ENCODE assay signal across 9 mouse cellular contexts in genomic region chr6:22019637-22020036, GRCm38 (mm10). TPM values are rescaled to one million over a fixed set of nuclear protein-coding genes. Genes with fewer than 3 reads are reported as not detected.
A peak's percentile ranks its signal among the peaks of the same experiment; 100 is the strongest.
DNase-seq lines count a peak whose midpoint lies in the region; ATAC-seq lines count a peak whose summit lies in the region.
"Had no signal": no experiment of that assay in that cellular context is flagged by ENCODE, and none has a peak within 500 bp of the region (broad histone marks: within the 10 kb centered on the region; RNA-seq: fewer than 3 reads in every experiment).

No protein-coding gene starts in this region.

- no peak overlapping the region for H3K9ac ChIP-seq in liver, embryonic 11.5 days (ENCODE audit: low read depth, low read length)
- H3K9ac ChIP-seq in embryonic facial prominence, embryonic 14.5 days (ENCODE audit: low read depth, low read length), result no peak overlapping the region
- H3K9ac ChIP-seq: embryonic facial prominence, embryonic 13.5 days had no signal

- H3K4me3 ChIP-seq in liver, embryonic 11.5 days (ENCODE audit: low read depth, low read length), result no peak overlapping the region
- H3K4me3 ChIP-seq in embryonic facial prominence, embryonic 14.5 days (ENCODE audit: low read depth, low read length), result no peak overlapping the region
- H3K4me3 ChIP-seq: embryonic facial prominence, embryonic 13.5 days had no signal

- no peaks in the 10 kb centered on the region for H3K9me3 ChIP-seq in liver, embryonic 11.5 days (ENCODE audit: control insufficient read depth, low read length)
- H3K9me3 ChIP-seq in embryonic facial prominence, embryonic 14.5 days (ENCODE audit: control insufficient read depth, low read length), result no peaks in the 10 kb centered on the region
- H3K9me3 ChIP-seq: embryonic facial prominence, embryonic 13.5 days had no signal

- DNase-seq in liver, embryonic 11.5 days (ENCODE audit: low spot score), result no peak
- DNase-seq in liver, result no peak
- DNase-seq in embryonic facial prominence, embryonic 14.5 days (ENCODE audit: low spot score), result peak; percentile 50
- peak; percentile 39 to 47 for DNase-seq in heart, postnatal 14 days
- no peak for DNase-seq in B cell, adult 2 months
- no peak for DNase-seq in cerebellum, adult 11 months
- DNase-seq: midbrain, embryonic 14.5 days had no signal

- no peak overlapping the region for H3K27ac ChIP-seq in liver, embryonic 11.5 days (ENCODE audit: low read depth, low read length)
- H3K27ac ChIP-seq in embryonic facial prominence, embryonic 14.5 days (replicated peaks; ENCODE audit: low read depth, low read length), result no peak overlapping the region; the same call in 1 of the 2 replicates

- no peaks in the 10 kb centered on the region for H3K27me3 ChIP-seq in liver, embryonic 11.5 days (replicated peaks; ENCODE audit: control insufficient read depth, insufficient read depth, low read length)
- H3K27me3 ChIP-seq in embryonic facial prominence, embryonic 14.5 days (replicated peaks; ENCODE audit: control insufficient read depth, insufficient read depth, low read length), result no peaks in the 10 kb centered on the region
- H3K27me3 ChIP-seq: embryonic facial prominence, embryonic 13.5 days had no signal

- peak; percentile 41; the same call in 1 of the 2 replicates for ATAC-seq in liver, embryonic 11.5 days (replicated peaks; ENCODE audit: low FRiP score)
- ATAC-seq in embryonic facial prominence, embryonic 14.5 days (ENCODE audit: low read depth), result peak; percentile 34; the same call in 1 of the 2 replicates
- ATAC-seq in megakaryocyte, adult 5-6 weeks (ENCODE audit: poor library complexity, severe bottlenecking), result peak; percentile 52

- no peak overlapping the region for H3K4me2 ChIP-seq in liver, embryonic 11.5 days
- H3K4me2 ChIP-seq in embryonic facial prominence, embryonic 14.5 days (ENCODE audit: low read depth, low read length), result no peak overlapping the region
- H3K4me2 ChIP-seq: embryonic facial prominence, embryonic 13.5 days had no signal

- no peaks in the 10 kb centered on the region; the same call in 1 of the 2 replicates for H3K4me1 ChIP-seq in liver, embryonic 11.5 days (replicated peaks; ENCODE audit: control insufficient read depth, insufficient read depth, low read length)
- H3K4me1 ChIP-seq in embryonic facial prominence, embryonic 14.5 days (ENCODE audit: control insufficient read depth, insufficient read depth, low read length), result peaks cover 26% of the 10 kb centered on the region; the same call in 1 of the 2 replicates

- intact Hi-C loops in heart, postnatal 14 days (cut with DNase I), result loop anchor here (1.0 kb wide), 1 partner anchor 33 kb away; no protein-coding TSS in a partner anchor

- 0 out of 2 replicates have a peak, but pooled peaks cover 2% of the 10 kb centered on the region for H3K36me3 ChIP-seq in liver, embryonic 11.5 days (ENCODE audit: control insufficient read depth, insufficient read depth, low read length)
- H3K36me3 ChIP-seq in embryonic facial prominence, embryonic 14.5 days (ENCODE audit: control insufficient read depth, insufficient read depth, low read length), result no peaks in the 10 kb centered on the region
- H3K36me3 ChIP-seq: embryonic facial prominence, embryonic 13.5 days had no signal

- 44% methylated on average over 10 of the region's 10 CpGs for WGBS in liver, embryonic 11.5 days
- 26% methylated on average over 10 of the region's 10 CpGs for WGBS in embryonic facial prominence, embryonic 14.5 days

RNA-seq across cellular contexts. Expression of gene Cped1, which starts 33.9 kb away (rescaled TPM):
- 6.9 TPM in 2 replicates for polyA plus RNA-seq in liver, embryonic 11.5 days (2014; fragmentation: Nextera tagmentation; extraction: Ambion mirVana)
- polyA plus RNA-seq in embryonic facial prominence, embryonic 14.5 days (2014; fragmentation: Nextera tagmentation; extraction: Ambion mirVana), result 25.0 and 29.2 TPM in 2 replicates
- 10 to 100 TPM; 15.9 to 20.2 TPM for total RNA-seq in heart, postnatal 14 days (2021)
- total RNA-seq in megakaryocyte, adult 5-6 weeks (2015), result 0.22 and 1.3 TPM in 2 replicates
- 0.99 and 1.3 TPM in 2 replicates for total RNA-seq in megakaryocyte, adult 5-6 weeks (2017)

Comparison
In these comparisons a context has a peak if more than half of its experiments do, and no peak if none do; other contexts are left out.
1. DNase-seq: peak in embryonic facial prominence, embryonic 14.5 days (single experiment) and heart, postnatal 14 days (2 of 2); none in liver, embryonic 11.5 days (single experiment), liver (single experiment), B cell, adult 2 months (0 of 2) and cerebellum, adult 11 months (single experiment).
2. RNA of gene Cped1, which starts 33.9 kb away (total RNA-seq): 15.9 to 20.2 TPM in heart, postnatal 14 days; 0.22 to 1.3 TPM in megakaryocyte, adult 5-6 weeks; every median in the first group is over 4 times any median in the second.
3. Peak in every context shown above with its lines, with median percentiles within 50 percentile points of each other: ATAC-seq.